Mouse (Mus musculus) testis, adult 2 months (tissue): Measurements from ENCODE around the gene Id2.

ENCODE experiments used
- CTCF ChIP-seq: fragments of 200-500 bp; IDR thresholded peaks from 2 replicates; pipeline ENCODE4 v1.5.1; 2012; ENCODE audit warnings: low read depth, mild to moderate bottlenecking, inconsistent platforms, low read length, moderate library complexity; ENCODE audit not compliant: control insufficient read depth, insufficient read depth, insufficient replicate concordance
- POLR2A ChIP-seq: fragments of 200-500 bp; IDR thresholded peaks from 2 replicates; pipeline ENCODE4 v1.6.1; 2012; ENCODE audit warnings: low read depth, mild to moderate bottlenecking, inconsistent platforms, low read length, moderate library complexity; ENCODE audit not compliant: control insufficient read depth

DNA sequence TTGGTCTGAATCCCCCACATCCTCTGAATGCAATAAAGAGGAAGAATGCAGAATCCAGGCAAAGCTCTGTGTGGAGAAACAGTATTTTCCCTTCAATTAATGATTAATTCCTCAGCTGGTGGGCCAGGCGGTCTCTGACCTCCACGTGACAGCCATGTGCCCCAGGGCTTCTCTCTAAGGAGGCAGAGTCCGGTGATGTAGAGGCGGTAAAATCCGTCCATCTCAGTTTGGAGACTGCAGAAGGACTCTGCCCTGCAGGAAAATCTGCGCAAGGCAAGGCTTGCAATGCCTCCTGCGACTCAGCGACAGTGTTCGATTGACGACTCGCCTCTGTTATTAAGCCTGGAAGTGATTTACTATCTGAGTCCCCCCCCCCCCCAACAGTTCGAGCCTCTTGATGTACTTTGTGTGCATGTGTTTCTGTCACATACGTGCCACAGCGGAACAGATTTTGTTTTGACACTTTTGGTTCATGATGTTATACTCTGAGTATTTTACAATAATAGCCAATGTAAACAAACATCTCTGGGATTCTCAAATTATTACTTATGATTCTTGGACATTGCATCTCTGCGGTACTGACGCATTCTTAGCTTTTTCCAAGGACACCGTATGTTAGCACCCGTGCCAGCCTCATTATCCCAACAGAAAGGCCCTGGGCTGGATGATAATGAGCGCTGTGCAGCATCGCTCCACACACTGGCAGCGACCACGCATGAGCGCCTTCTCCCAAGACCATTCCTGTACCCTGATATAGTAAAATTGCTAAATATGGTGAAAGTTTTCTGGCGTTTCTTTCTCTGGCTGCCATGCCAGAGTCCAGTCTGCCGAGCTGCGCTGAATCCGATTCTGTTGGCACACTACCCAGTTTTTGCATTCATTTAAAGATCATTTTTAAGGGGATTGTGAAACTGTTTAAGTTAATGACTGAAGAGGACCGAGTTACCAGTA lies 545 bp upstream of the Id2 start:
- TF ChIP-seq POLR2A = no peak
- TF ChIP-seq CTCF = no peak
